Comparison of ENCODE assay signal across 21 mouse cellular contexts in the genomic region with DNA sequence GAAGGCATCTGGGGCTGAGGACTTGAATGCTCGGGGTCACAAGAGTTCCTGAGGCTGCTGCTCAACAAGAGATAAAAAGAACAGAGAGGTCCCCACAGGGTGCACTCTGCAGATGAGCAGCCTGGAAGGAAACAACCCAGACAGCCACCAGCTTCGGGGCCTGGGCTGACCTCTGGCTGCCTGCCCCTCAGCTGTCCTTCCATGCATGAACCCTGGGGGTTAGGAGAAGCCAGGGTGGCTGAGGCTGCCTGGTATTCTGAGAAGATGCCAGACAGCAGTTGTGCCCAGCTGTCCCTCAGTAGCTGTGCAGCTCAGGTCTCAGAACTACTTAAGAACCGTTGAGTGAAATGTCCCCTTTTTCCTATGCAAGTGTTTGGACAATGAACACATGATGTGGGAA. TPM values are rescaled to one million over a fixed set of nuclear protein-coding genes. Genes with fewer than 3 reads are reported as not detected.
"Had no signal": no experiment of that assay in that cellular context is flagged by ENCODE, and none has a peak within 500 bp of the region (broad histone marks: within the 10 kb centered on the region; RNA-seq: fewer than 3 reads in every experiment).

No protein-coding gene starts in this region.

- H3K27ac ChIP-seq: limb, embryonic 12.5 days; liver, embryonic 14.5 days; midbrain, embryonic 15.5 days; neural tube, embryonic 12.5 days had no signal

- H3K4me2 ChIP-seq: limb, embryonic 12.5 days; midbrain, embryonic 11.5 days; midbrain, embryonic 15.5 days; neural tube, embryonic 12.5 days had no signal

- H3K36me3 ChIP-seq: limb, embryonic 12.5 days; midbrain, embryonic 15.5 days; neural tube, embryonic 12.5 days had no signal

- H3K27me3 ChIP-seq: limb, embryonic 12.5 days; midbrain, embryonic 15.5 days; neural tube, embryonic 12.5 days had no signal

- H3K4me1 ChIP-seq: midbrain, embryonic 15.5 days had no signal

- H3K9me3 ChIP-seq: limb, embryonic 12.5 days; midbrain, embryonic 15.5 days; neural tube, embryonic 12.5 days had no signal

- DNase-seq: kidney, postnatal 25 days; layer of hippocampus, adult 9-11 months; layer of hippocampus, postnatal 36 days; lung, adult 18-20 months; retina, postnatal 1 day; right cerebral cortex, postnatal 4 days; thymus, postnatal 36 days had no signal

- H3K9ac ChIP-seq: limb, embryonic 12.5 days; liver, embryonic 14.5 days; midbrain, embryonic 15.5 days; neural tube, embryonic 12.5 days had no signal

- H3K4me3 ChIP-seq: limb, embryonic 12.5 days; midbrain, embryonic 15.5 days; neural tube, embryonic 12.5 days had no signal

- ATAC-seq: intestine, postnatal 0 days; midbrain, embryonic 15.5 days had no signal

RNA-seq across cellular contexts. Expression of a gene that starts 26.3 kb away (rescaled TPM):
- total RNA-seq: layer of hippocampus, postnatal 36 days; left cerebral cortex, adult 8-10 months; left cerebral cortex, postnatal 25 days; liver, adult 2 months; megakaryocyte, adult 5-6 weeks; monocyte, adult 5-6 weeks had no signal
- polyA plus RNA-seq: kidney, embryonic 14.5 days; limb, embryonic 12.5 days; liver, adult 2 months; lung, embryonic 16.5 days; midbrain, embryonic 11.5 days; midbrain, embryonic 15.5 days; neural tube, embryonic 12.5 days; thymus, postnatal 0 days had no signal
